Mouse (Mus musculus) B cell, adult 67 days (primary cell): ENCODE results near the gene Ndufa1. TPM values are rescaled to one million over a fixed set of nuclear protein-coding genes. Genes with fewer than 3 reads are reported as not detected.

Experiments used
- total RNA-seq, 2 experiments: library from RNA; stranded (reverse); gene quantifications; 4 replicates each; pipeline ENCODE4 v1.2.4; 2023

The Ndufa1 gene
- 10 to 100 TPM; 83.4 to 91.6 TPM for total RNA-seq

DNA sequence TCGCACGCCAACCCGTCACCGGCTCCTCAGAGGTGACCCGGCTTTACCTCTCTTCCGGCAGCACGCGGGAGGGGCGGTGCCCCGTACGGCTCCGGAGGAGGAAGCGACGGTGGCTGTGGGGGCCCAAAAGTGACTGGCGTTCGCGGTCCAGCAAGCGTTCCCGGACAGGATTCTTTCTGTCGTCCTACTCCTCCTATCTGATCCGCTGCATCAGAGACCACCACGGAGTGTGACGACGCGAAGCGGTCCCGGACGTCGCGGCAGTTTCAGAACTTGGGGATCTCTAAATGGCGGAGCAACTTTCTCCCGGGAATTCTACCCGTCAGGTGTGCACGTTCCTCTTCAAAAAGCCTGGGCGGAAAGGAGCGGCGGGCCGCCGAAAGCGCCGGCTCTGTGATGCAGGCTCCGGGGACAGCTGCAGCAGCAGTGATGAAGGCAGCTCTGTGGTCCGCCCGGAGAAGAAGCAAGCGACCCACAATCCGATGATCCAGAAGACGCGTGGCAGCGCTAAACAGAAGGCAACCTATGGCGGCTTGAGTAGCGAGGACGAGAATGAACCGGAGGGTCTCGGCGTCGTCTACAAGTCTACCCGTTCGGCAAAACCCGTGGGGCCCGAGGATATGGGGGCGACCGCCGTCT is at the start of gene Ndufa1, which contains the start of gene Rnf113a1:
Gene Ndufa1, minus strand, starts transcription at position 59 of the 639 bp plus-strand sequence.
Gene Rnf113a1, plus strand, starts transcription at position 141 of the 639 bp plus-strand sequence.

DNA sequence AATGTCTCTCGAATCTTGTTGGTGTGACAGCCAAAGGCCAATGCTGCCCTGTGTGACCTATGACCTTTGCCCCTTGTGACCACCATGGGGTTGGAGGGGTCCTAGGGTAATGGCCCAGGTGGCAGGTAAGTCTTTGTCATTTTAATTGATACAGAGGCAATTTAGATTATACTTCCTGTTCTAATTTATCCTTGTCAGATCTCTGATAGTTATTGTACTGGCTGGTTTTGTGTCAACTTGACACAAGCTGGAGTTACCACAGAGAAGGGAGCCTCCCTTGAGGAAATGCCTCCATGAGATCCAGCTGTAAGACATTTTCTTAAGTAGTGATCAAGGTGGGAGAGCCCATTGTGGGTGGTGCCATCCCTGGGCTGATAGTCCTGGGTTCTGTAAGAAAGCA is 31.2 kb upstream of the Ndufa1 start, which contains the start of gene Rhox1:
Gene Rhox1, minus strand, starts transcription at position 101 of the 400 bp plus-strand sequence.

DNA sequence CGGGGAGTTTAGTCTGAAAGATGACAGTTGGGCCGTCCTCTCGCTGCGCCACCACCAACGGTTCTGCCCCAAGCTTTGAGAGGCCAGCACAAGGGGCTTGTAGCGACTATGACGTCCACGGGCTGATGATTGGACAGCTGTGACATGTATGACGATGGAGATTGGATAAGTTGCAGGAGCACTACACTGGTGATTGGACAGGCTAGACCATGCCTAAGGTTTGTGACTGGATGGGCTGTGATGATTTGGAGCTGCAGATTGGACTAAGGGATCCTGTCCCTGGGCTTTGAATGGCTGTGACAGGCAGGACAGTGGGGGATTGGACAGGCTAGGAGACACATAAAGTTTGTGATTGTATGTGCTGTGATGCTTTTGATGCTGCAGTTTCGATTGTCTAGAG is 20.0 kb upstream of the Ndufa1 start, which contains the start of gene Gm9:
Gene Gm9, minus strand, starts transcription at position 101 of the 400 bp plus-strand sequence.

DNA sequence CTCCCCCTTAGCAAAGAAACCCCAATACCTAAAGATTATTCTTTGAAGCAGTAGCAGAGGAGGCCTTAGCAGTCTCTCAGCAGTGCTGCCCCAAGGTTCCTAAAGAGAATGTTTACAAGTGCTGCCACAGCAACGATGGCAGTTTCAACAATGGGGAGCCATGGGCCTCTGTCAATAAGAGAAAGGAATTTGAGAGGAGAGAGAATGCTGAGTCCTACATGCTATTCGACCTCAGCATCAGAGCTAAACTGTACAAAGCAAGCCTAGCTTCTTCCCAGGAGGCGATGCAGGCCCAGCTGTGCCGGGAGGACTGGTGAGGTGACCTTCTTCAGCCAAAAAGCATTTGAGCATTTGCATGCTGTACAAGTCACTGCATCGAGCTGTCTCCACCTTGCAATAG is 22.2 kb downstream of the Ndufa1 start, which contains the start of gene Akap14:
Gene Akap14, minus strand, starts transcription at position 101 of the 400 bp plus-strand sequence.

Other genes starting within 250 kb of the Ndufa1 start
- 100 to 1,000 TPM; 100 to 126 TPM for gene Sept6, start 199.4 kb downstream of the Ndufa1 start, total RNA-seq
- not detected for gene Sowahd, start 142.3 kb downstream of the Ndufa1 start, total RNA-seq
- gene Rpl39, start 105.8 kb downstream of the Ndufa1 start, total RNA-seq, result 1,000 to 10,000 TPM; 1,325 to 1,365 TPM
- 10 to 100 TPM; 54.1 to 55.9 TPM for gene Upf3b, start 80.8 kb downstream of the Ndufa1 start, total RNA-seq
- gene Nkap, start 64.4 kb downstream of the Ndufa1 start, total RNA-seq, result 10 to 100 TPM; 18.8 to 20.2 TPM
- gene Akap14, start 22.3 kb downstream of the Ndufa1 start, total RNA-seq, result not detected
- 1 to 10 TPM; 1.5 to 2.2 TPM for gene Rnf113a1, start 82 bp upstream of the Ndufa1 start, total RNA-seq
- gene Gm9, start 19.9 kb upstream of the Ndufa1 start, total RNA-seq, result not detected
- not detected for gene Rhox1, start 31.1 kb upstream of the Ndufa1 start, total RNA-seq
- not detected for gene Rhox2a, start 53.8 kb upstream of the Ndufa1 start, total RNA-seq
- not detected for gene Rhox3a, start 58.8 kb upstream of the Ndufa1 start, total RNA-seq
- not detected for gene Rhox4a, start 74.2 kb upstream of the Ndufa1 start, total RNA-seq
- not detected for gene Rhox3a2, start 188.9 kb upstream of the Ndufa1 start, total RNA-seq
- gene Rhox4a2, start 199.7 kb upstream of the Ndufa1 start, total RNA-seq, result not detected
- not detected for gene Rhox2b, start 220.9 kb upstream of the Ndufa1 start, total RNA-seq
- not detected for gene Rhox4b, start 241.3 kb upstream of the Ndufa1 start, total RNA-seq